Mouse (Mus musculus) stomach, postnatal 0 days (tissue): Measurements from ENCODE around the gene Krtap28-10.

Source experiments
- CTCF ChIP-seq: IDR thresholded peaks from 2 replicates; pipeline ENCODE4 v1.5.1; 2016; ENCODE audit warnings: antibody characterized with exemption, low read depth, mild to moderate bottlenecking, moderate library complexity
- EP300 ChIP-seq: optimal IDR thresholded peaks from 2 replicates; pipeline ENCODE3; 2016; ENCODE audit warnings: antibody characterized with exemption

- TF ChIP-seq CTCF (no peak), EP300 (no peak)
Measured at GRCm38 (mm10) chr1:83039080-83039479, 3.2 kb downstream of the Krtap28-10 start.
